Mouse (Mus musculus) kidney, postnatal 10 days (tissue): ENCODE data around the gene Zbtb49.

Source experiments
- DNase-seq: peaks from one replicate; pipeline ENCODE4 v3.0.0; 2021; ENCODE audit warnings: mixed read lengths

Gene Zbtb49

GRCm38 (mm10) chr5:38220328-38220912, at the start of gene Zbtb49, which contains the start of gene Lyar:
Gene Zbtb49, minus strand, starts transcription at chr5:38220457.
Gene Lyar, plus strand, starts transcription at chr5:38220470.
- peak; percentile 96 for DNase-seq

GRCm38 (mm10) chr5:38260107-38260682, 39.9 kb upstream of the Zbtb49 start, which contains the start of gene Tmem128:
Gene Tmem128, plus strand, starts transcription at chr5:38260185.
- peak; percentile 78 for DNase-seq

GRCm38 (mm10) chr5:38259455-38260106, 39.3 kb upstream of the Zbtb49 start:
- DNase-seq = no peak

- peak; percentile 2 for DNase-seq
Measured at GRCm38 (mm10) chr5:38258773-38259146, 38.5 kb upstream of the Zbtb49 start.

GRCm38 (mm10) chr5:38258034-38258772, 37.9 kb upstream of the Zbtb49 start:
- no peak for DNase-seq

GRCm38 (mm10) chr5:38256551-38256950, 36.3 kb upstream of the Zbtb49 start:
- DNase-seq = peak; percentile 0

GRCm38 (mm10) chr5:38255644-38256043, 35.4 kb upstream of the Zbtb49 start:
- peak; percentile 4 for DNase-seq

GRCm38 (mm10) chr5:38255195-38255594, 34.9 kb upstream of the Zbtb49 start:
- peak; percentile 4 for DNase-seq

- peak; percentile 1 for DNase-seq
Measured at GRCm38 (mm10) chr5:38241966-38242365, 21.7 kb upstream of the Zbtb49 start.

- DNase-seq = peak; percentile 7
Measured at GRCm38 (mm10) chr5:38241473-38241834, 21.2 kb upstream of the Zbtb49 start.

- DNase-seq = peak; percentile 4
Measured at GRCm38 (mm10) chr5:38240727-38241472, 20.6 kb upstream of the Zbtb49 start.

- DNase-seq = peak; percentile 8
Measured at GRCm38 (mm10) chr5:38236627-38237026, 16.4 kb upstream of the Zbtb49 start.

- peak; percentile 65 for DNase-seq
Measured at GRCm38 (mm10) chr5:38235422-38235821, 15.2 kb upstream of the Zbtb49 start.

- DNase-seq = no peak
Measured at GRCm38 (mm10) chr5:38219771-38220307, 418 bp downstream of the Zbtb49 start.

GRCm38 (mm10) chr5:38213009-38213408, 7.2 kb downstream of the Zbtb49 start:
- DNase-seq = no peak

- no peak for DNase-seq
Measured at GRCm38 (mm10) chr5:38211691-38212090, 8.6 kb downstream of the Zbtb49 start.

- DNase-seq = no peak
Measured at GRCm38 (mm10) chr5:38208985-38209384, 11.3 kb downstream of the Zbtb49 start.

- no peak for DNase-seq
Measured at GRCm38 (mm10) chr5:38205303-38205726, 14.9 kb downstream of the Zbtb49 start.

- no peak for DNase-seq
Measured at GRCm38 (mm10) chr5:38199686-38200085, 20.6 kb downstream of the Zbtb49 start.

- DNase-seq = peak; percentile 89
Measured at GRCm38 (mm10) chr5:38197482-38197823, 22.8 kb downstream of the Zbtb49 start.

- no peak for DNase-seq
Measured at GRCm38 (mm10) chr5:38196821-38197481, 23.3 kb downstream of the Zbtb49 start.

- DNase-seq = no peak
Measured at GRCm38 (mm10) chr5:38195941-38196340, 24.3 kb downstream of the Zbtb49 start.
